8 mouse cellular contexts compared by ENCODE assay signal in the genomic region with DNA sequence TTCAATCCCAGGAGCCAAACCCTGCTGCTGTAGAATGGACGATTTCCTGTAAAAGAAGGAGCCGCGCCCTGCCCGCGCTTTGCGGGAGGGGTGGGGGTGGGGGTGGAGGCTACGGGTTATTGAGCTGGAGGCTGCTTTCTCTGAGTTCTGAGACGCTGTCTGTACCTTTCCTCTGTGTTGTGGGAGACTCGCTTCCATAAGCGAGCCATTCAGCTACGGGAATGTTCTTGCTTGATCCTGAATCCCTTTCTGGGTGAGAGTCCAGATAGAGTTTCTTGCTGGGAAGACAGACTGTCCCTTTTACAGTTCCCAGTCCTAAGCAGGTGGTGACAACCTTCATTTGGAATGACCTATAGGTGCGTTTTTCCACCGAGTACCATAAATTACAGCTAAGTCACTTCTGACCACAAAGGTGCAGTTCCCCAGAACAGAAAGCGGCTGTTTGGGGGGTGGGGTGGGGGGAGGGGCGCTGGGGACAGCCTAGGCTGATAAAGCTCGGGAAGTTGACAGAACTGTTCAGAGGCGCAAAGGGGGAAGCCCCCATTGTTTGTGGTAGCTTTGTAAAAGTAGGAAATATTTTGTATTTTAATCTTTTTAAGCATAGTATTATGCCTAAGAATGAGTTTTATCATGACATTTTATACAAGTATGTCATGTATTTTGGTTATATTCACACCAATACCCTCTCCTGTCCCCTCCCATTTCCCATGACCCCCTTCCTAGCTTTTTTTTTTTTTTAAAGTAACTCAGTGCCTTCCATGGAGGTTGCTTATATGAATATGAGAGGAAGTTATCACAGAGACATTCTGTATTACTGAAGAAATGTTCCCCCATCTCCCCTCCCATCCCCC. TPM values are rescaled to one million over a fixed set of nuclear protein-coding genes. Genes with fewer than 3 reads are reported as not detected.
A peak's percentile ranks its signal among the peaks of the same experiment; 100 is the strongest.
DNase-seq lines count a peak whose midpoint lies in the region; ATAC-seq lines count a peak whose summit lies in the region.

No protein-coding gene starts in this region.

- no peaks in the 10 kb centered on the region for H3K36me3 ChIP-seq in heart, embryonic 10.5 days
- no peaks in the 10 kb centered on the region for H3K36me3 ChIP-seq in midbrain, embryonic 12.5 days

- H3K9me3 ChIP-seq in heart, embryonic 10.5 days, result no peaks in the 10 kb centered on the region
- no peaks in the 10 kb centered on the region for H3K9me3 ChIP-seq in midbrain, embryonic 12.5 days

- peak overlapping the region; percentile 34; the same call in 1 of the 2 replicates for H3K9ac ChIP-seq in midbrain, embryonic 12.5 days (replicated peaks)

- no peaks in the 10 kb centered on the region for H3K27me3 ChIP-seq in heart, embryonic 10.5 days (ENCODE audit: insufficient read depth, poor library complexity, severe bottlenecking)
- H3K27me3 ChIP-seq in midbrain, embryonic 12.5 days, result peaks cover 17% of the 10 kb centered on the region; the same call in 1 of the 2 replicates

- peak; percentile 89 for DNase-seq in ZHBTc4 (ENCODE audit: low read depth, low spot score)
- peak; percentile 84 for DNase-seq in heart, embryonic 10.5 days (ENCODE audit: low spot score)
- peak; percentile 37 to 64 for DNase-seq in kidney, postnatal 25 days
- peak; percentile 60 for DNase-seq in thymus, postnatal 25 days
- DNase-seq in frontal cortex, postnatal 10 days (ENCODE audit: low spot score in 2 of 2), result no peak

- H3K4me2 ChIP-seq in midbrain, embryonic 12.5 days (replicated peaks), result peak overlapping the region; percentile 58

- peaks cover 30% of the 10 kb centered on the region for H3K4me1 ChIP-seq in heart, embryonic 10.5 days
- peaks cover 24% of the 10 kb centered on the region for H3K4me1 ChIP-seq in midbrain, embryonic 12.5 days

- H3K27ac ChIP-seq in heart, embryonic 10.5 days, result peak overlapping the region; percentile 92
- no peak overlapping the region; the same call in 1 of the 2 replicates for H3K27ac ChIP-seq in midbrain, embryonic 12.5 days (replicated peaks)

- ATAC-seq in CD4-positive, CD25-positive, alpha-beta regulatory T cell, adult 4 months, result peak; percentile 79
- 0 out of 2 replicates have a peak, but pooled peaks have one; percentile 49 for ATAC-seq in midbrain, embryonic 12.5 days (ENCODE audit: low FRiP score, low read depth)
- no peak for ATAC-seq in granulocyte monocyte progenitor cell, adult 5-6 weeks (replicated peaks; ENCODE audit: poor library complexity, severe bottlenecking)

- peak overlapping the region; percentile 63 for H3K4me3 ChIP-seq in heart, embryonic 10.5 days
- peak overlapping the region; percentile 32 for H3K4me3 ChIP-seq in midbrain, embryonic 12.5 days

- 0% methylated on average over 17 of the region's 17 CpGs for WGBS in heart, embryonic 10.5 days
- under 1% methylated on average over 17 of the region's 17 CpGs for WGBS in midbrain, embryonic 12.5 days

RNA-seq across cellular contexts. Expression of a gene that starts 57.9 kb away (rescaled TPM):
- 10 to 100 TPM in 1 of 2 experiments, 1 to 10 TPM in 1; 8.1 to 10.4 TPM for polyA plus RNA-seq in CD4-positive, CD25-positive, alpha-beta regulatory T cell, adult 4 months (2017; shearing (Covaris generic))
- 3.2 and 3.7 TPM in 2 replicates for polyA plus RNA-seq in heart, embryonic 10.5 days (2016; fragmentation: Nextera tagmentation; extraction: Ambion mirVana)
- 3.0 and 3.5 TPM in 2 replicates for polyA plus RNA-seq in midbrain, embryonic 12.5 days (2016; fragmentation: Nextera tagmentation; extraction: Ambion mirVana)
- total RNA-seq in granulocyte monocyte progenitor cell, adult 5-6 weeks (2014; fragmentation: Nextera tagmentation), result 43.1 and 67.6 TPM in 2 replicates
- 29.8 and 36.0 TPM in 2 replicates for total RNA-seq in granulocyte monocyte progenitor cell, adult 5-6 weeks (2017)

Comparison
In these comparisons a context has a peak if more than half of its experiments do, and no peak if none do; other contexts are left out.
1. DNase-seq: peak in ZHBTc4 (single experiment), heart, embryonic 10.5 days (single experiment), kidney, postnatal 25 days (2 of 2) and thymus, postnatal 25 days (single experiment); none in frontal cortex, postnatal 10 days (0 of 2).